Mouse (Mus musculus): ENCODE results near the gene Aox1. TPM values are rescaled to one million over a fixed set of nuclear protein-coding genes. Genes with fewer than 3 reads are reported as not detected.

The Aox1 gene
- total RNA-seq, 4 experiments from 2014 or later: 3.9 to 4.9 (median 4.6) TPM

DNA sequence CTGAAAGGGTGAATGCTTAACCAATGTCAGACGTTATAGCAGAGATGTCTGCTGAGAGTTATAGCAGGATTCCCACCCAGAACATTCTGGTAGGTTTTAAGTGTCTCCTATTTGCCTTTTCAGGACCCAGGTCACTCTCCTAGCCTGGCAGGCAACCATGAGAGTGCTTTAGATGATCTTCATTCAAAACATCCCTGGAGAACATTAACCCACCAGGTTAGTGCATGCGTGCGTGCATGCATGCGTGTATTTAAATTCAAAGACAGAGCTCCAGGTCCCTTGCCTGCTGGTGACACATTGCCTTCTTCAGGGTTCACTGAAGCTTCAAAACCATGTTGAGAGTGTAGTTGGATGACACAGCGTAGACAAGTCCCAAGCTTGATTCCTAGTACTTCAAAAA lies 35.4 kb downstream of the Aox1 start:
- DNase-seq (ENCODE audit: low spot score in 2 of 2): no peak

DNA sequence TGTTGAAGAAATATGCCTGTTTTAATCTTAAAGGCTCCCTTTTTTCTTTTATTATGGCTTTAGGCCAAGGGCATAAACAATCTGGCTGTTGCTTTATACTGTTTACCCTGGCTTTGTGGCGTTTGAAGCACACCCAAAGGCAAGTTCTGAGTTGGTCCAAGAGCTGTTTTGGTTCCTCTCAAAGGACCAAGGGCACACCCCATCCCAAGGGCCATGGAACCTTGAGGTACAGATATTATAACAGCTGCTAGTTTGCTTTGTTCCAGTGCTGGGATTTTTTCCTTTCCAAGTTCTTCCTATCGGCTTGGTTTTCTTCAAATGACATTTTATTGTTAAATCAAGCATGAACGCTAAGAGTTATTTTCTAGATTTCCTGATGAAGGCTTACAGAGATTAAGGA lies 35.9 kb downstream of the Aox1 start:
- no peak for DNase-seq (ENCODE audit: low spot score in 2 of 2)

DNA sequence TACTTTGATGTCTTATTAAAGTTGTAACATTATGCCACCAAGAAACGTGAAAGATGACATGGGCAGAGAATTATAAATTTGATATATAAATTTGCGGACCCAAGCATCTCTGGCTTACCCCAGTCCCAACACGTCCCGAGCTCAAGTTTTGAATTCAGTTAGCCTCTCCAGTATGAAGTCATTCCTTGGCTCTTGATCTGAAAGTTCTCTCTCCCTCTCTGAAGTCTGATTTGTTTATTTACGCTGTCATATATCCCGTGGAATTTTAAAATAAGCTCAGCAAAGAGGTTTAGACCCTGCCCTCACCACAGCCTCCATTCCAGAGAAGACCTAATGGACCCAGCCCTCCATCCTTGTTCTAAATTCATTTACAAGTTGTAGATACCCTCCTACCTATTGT lies 39.5 kb downstream of the Aox1 start:
- DNase-seq (ENCODE audit: low spot score in 2 of 2): no peak

DNA sequence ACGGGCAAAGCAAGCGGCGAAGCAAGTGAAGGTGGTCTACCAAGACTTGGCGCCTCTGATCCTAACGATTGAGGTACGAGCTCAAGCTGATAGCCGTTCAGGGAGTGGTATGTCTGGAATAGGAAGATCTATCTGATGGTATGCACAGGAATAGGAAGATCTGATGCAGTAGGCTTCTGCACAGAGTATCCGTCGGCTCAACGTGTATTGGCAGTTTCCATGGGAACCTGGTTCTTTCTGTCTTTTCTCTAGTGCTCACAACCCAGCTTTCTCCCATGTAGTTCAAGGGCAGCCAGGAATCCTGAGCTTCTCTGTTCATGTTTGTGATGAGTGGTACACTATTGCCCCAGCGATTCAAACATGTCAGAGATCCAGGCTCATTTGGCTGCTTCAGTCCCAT lies 40.4 kb downstream of the Aox1 start:
- no peak for DNase-seq (ENCODE audit: low spot score in 2 of 2)

DNA sequence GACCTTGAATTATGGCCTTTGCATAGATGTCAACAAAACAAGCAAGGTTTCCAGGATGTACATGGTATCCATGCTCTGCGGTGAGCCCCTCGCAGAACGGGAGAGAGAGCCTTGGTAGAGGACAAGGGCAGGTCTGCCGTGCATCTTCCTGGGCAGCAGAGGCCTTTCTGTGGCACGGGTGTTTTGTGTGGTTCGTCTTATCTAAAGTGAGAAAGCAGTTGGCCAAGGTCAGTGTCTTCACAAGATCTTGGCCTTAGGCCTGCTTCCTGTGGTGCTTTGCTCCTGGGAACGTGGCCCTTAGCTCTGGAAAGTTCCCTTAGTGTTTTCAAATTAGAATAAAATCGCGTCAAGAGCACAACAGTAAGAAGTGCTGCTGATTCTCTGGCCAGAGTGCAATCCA lies 41.3 kb downstream of the Aox1 start:
- no peak for DNase-seq (ENCODE audit: low spot score in 2 of 2)

DNA sequence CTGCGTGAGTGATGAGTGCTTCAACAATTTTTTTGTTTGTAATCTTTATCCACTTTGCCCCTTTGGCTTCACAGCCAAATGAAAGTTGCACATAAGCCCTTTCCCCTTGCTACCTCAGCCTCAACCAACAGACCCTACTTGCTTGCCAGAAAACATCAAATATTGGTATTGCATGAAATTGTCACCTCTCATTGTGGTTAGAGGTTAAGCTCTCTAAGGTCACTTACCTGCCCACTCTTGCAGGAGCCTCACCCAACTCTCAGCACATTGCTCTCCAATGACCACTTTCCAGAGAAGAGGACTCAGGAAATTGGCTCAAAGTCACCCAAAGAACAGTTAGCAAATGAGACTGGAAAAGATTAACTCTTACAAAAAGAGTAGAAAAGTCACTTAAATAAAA lies 41.8 kb downstream of the Aox1 start:
- no peak for DNase-seq (ENCODE audit: low spot score in 2 of 2)

DNA sequence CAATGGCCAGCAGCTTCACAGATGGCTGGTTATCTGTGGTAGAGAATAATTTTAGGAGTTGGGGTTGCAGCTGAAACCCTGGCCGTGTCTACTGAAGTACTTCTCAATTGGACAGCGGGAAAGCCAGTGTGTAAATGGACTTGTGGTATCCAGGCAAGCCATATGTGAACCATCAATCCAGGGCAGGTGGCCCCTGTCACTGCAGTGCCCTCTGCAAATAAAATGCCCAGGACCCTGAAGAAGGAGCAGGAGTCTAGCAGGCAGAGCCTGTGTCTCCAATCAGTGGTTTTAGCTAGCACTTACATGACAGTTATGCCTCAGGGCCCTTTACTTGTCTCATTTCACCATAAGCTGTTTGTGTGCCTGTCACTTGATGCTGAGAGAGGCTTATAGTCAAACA lies 42.7 kb downstream of the Aox1 start:
- no peak for DNase-seq (ENCODE audit: low spot score in 2 of 2)

DNA sequence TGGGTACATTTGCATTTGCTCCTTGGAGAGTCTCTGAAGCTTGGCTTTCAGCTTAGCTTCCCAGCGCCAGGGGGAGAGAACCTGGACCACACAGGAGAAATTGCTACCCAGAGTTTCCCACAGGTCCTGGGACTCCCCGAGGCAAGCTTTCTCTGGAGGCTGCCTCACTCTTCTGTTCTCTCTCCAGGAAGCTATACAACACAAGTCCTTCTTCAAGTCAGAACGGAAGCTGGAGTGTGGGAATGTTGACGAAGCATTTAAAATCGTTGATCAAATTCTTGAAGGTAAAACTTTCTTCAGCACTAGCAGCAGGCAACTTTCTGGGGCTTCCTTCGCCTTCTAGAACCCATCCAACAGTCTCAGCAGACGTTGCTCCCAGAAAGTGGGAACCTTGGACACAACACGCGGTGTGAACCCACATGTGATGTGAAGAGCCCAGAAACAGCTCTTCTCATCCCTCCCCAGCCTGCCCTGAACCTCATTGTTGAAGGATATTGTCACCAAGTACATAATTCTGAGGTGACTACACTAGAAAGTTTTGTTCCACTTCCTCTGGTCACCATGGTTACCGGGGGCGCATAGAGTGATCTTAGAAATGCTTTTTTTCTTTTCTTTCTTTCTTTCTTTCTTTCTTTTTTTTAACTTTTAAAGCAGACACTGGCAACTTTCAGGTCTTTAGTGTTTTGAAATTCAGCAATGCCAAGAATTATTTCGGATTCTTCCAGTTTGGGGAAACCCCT lies 43.4 kb downstream of the Aox1 start:
- no peak for DNase-seq (ENCODE audit: low spot score in 2 of 2)

DNA sequence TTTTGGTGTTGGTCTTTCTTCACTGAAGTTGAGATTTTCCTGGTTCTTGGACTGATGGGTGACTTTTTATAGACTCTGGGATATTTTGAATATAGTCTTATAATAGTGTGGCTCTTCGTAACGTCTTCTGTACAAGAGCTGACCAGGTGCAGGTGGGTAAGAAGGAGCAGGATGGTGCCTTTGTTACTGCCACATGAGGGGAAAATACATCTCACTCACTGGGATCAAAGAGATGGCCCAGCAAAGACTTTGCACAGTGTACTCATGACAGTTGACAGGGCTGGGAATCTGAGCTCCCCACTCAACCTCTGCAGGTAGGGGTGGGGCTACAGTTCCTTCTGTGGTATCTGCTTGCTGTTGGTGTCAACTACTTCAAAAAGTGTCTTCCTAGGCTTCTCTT lies 44.5 kb downstream of the Aox1 start:
- no peak for DNase-seq (ENCODE audit: low spot score in 2 of 2)

DNA sequence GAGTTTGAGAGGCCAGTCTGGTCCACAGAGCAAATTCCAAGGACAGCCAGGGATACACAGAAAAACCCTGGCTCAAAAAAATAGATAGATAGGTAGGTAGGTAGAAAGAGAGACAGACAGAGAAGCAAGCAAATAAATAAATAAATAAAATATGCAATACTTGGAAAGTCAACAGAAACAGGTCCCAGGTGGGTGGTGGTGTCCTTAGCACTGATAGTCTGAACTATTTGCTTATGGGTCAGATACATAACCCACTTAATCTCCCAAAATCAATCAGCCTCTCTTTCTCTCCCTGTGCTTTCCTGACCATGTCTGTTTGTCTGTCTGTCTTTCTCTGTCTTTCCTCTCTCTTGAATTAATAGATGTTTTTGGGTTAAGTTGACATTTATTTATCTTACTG lies 48.2 kb downstream of the Aox1 start:
- no peak for DNase-seq (ENCODE audit: low spot score in 2 of 2)

DNA sequence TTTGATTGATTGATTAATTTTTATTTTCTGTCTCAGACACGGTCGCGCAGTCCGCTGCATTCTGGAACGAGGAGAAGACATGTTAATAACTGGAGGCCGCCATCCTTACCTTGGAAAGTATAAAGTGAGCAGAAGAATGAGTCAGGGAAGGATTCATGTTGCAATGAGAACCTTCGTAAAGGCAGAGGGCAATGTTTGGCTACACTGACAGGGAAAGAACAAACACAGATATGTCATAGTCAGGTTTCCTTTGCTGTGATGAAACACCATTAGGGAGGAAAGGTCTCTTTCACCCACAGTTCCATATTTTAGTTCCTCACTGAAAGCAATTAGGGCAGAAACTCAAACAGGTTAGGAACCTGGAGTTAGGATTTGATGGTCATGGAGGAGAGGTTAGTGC lies 48.7 kb downstream of the Aox1 start:
- no peak for DNase-seq (ENCODE audit: low spot score in 2 of 2)

DNA sequence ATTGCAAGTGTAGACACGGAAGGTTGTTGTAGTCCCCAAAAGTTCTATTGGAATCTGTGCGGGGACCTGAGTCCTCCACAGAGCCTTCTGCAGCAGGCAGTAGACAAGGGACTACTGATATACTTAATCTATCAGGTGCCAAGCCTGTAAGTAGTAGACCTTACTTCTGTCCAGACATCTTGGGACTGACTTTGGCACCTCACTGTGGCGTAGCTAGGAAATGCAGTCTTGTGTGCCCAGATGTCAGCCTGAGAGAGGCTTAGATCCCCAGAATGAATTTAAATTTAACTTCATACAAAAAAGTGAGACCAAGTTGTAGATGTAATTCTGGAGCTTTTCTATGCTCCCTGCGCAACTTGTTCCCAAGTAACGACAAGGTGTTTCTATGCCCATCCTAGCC lies 50.0 kb downstream of the Aox1 start:
- DNase-seq (ENCODE audit: low spot score in 2 of 2): no peak

DNA sequence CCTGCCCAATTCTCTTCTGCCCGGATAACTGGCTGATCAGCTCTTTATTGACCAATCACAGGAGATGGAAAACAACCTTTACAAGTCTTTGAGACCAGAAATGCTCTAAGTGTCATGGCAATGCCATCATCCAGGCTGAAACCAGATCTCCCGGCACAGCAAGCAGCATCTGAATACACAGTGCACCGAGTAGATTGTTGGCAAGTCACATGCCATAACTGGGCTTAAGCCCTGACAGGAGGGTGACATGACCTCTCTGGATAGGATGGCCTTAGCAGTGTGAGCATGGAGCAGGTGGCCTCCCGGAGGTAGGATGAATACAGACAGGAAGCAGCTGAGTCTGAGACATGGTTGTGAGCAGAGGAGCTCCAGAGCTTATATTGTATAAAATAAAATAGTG lies 50.7 kb downstream of the Aox1 start:
- no peak for DNase-seq (ENCODE audit: low spot score in 2 of 2)

DNA sequence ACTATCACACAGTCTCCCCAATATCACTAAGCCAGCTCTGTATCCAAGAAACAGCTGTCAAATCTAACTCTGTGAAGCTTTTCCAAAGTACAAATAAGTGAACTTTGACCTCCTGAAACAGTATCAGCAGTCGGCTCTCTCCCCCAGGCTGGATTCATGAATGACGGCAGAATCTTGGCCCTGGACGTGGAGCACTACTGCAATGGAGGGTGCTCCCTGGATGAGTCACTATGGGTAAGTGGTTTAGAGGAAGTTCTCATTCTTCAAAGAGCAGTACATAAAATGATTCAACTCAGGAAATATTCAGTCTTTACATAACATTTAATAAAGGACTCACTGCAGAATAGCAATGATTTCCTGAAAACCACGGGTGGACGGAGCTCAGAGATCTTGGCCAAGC lies 51.6 kb downstream of the Aox1 start:
- no peak for DNase-seq (ENCODE audit: low spot score in 2 of 2)

DNA sequence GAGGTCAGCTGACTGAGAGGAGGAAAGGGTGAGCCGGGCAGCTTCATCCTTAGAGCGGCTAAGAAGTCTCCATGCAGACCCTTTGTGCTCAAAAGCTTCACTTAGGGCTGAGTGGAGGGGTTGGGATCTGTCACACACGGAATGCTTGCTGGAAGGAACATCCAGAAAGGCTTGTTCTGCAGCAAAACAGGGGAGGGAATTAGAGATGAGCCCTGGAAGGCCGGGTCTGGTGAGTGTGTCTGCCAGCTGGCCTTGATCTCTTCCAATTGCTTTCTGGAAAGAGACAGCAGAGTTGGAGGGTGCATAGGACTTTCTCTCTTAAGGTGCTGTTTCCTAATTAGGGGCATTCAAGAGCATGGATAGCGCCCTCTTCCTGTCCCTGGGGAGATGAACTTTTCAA lies 59.6 kb downstream of the Aox1 start:
- DNase-seq (ENCODE audit: low spot score in 2 of 2): no peak

DNA sequence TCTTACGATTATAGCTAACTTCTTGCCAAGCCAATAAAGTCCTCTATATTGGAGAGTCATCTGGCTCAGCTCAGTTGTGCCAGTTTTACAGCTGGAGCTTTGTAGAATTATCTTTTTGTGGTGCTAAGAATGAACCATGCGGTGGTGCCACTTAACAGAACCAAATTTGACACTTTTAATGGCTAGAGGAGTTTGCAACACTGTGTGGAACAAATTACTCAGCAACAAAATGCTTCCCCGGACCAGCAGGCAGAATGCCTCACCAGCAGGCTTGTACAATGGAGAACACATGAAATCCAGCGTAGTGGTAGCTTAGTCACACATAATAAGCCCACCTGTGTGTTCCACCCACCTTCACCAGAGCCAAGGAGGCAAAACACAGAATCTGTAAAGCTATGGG lies 60.5 kb downstream of the Aox1 start:
- peak in 1 of 2 experiments; percentile 24 for DNase-seq (ENCODE audit: low spot score in 2 of 2)

DNA sequence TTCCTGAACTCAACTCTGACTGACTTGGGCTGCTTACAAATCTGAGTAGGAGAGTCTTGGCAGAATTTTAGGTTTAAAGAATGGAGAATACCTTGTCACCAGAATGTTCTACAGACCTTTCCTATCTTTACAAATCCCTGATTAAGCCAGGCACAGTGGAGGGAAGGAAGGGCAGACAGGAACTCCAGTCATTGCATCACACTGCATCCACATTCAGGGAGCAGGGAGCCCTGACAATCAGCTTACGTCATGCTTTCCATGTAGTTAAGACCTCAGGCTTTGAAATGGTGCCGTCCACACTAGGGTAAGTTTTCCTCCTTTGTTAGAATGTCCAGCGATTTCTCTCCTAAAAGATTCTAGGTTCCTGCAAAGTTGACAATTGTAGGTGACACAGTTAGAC lies 61.5 kb downstream of the Aox1 start:
- DNase-seq (ENCODE audit: low spot score in 2 of 2): no peak

DNA sequence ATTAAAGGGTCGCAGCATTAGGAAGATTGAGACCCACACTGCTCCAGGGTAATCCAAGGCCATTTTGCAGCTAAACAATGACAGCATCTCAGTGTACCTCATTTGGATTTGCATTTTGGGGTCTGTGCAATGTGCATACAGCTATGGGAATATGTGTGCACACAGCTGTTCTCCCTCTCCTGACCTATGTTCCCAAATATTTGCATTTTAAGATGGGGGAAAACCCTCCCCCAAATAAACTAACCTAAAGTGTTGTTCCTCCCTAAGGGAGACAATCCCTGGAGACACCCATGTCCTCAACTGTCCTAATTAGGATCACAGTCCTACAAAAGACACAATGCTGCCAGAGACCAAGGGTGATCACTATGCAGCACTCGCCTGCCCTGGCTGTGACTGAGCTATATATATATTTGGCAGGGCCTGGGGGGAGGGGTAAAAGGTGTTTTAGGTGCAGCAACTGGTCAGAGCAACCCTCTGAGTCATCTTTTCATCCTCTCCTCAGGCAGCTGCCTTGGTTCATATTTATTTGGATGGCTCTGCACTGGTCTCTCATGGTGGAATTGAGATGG lies 62.3 kb downstream of the Aox1 start:
- DNase-seq (ENCODE audit: low spot score in 2 of 2): no peak

DNA sequence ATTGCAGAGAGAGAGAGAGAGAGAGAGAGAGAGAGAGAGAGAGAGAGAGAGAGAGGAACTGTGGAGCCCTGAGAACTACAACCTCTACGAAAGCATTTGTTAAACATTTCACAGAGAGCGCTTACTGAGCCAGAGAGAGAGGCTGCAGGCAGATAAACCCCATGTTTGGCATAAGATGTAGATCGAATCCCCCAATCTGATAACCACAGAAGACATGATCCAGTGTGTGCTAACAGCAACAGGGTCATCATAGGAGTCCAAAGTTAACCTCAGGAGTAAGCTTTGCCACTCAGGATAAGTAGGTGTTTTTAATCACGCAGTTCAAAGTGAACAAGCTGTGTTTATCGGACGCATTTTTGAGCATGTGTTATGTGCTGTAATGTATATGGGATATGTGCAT lies 67.6 kb downstream of the Aox1 start:
- no peak for DNase-seq (ENCODE audit: low spot score in 2 of 2)

DNA sequence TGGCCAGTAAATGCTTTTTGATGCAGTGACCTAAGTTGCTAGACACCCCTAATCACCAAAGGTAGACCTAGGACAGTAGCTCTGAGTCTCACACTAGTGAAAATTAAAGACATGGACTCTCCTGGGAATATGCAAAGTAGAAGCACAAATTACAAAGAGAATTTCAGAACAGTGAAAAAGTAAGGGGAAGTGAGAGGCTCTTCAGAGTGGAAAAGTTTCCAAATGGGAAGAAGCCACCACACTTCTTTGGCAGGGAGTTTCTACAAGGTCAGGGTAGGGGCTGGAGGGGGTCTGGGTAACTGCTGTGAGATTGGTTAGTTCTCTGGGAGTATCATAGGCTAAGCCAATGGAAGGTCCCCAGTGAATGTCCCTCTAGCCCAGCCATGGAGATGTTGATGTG lies 69.4 kb downstream of the Aox1 start:
- no peak for DNase-seq (ENCODE audit: low spot score in 2 of 2)

DNA sequence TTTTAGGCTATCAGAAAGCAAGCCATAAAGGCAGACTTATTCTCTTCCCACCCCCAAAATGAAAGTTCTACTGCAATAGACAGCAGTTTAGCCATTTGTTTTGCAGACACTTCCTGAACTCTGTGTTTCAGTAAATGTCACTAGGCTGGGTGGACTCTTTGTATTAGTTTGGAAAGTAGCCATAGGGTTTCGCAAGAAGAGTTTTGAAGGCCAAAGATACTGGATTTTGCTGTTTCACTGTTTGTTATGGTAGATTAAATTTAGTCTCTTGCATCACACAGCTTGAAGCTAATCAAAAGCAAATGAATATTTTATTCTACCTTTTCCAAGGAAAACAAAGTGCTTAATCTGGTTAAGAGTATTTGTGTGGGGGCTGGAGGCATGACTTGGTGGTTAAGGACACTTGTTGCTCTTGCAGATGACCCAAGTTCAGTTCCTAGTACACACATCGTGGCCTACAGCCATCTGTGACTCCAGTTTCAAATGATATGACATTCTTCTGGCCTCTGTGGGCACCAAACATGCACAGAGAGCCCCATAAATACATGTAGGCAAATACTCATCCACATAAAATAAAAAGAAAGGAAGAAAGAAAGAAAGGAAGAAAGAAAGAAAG lies 71.9 kb downstream of the Aox1 start:
- no peak for DNase-seq (ENCODE audit: low spot score in 2 of 2)

DNA sequence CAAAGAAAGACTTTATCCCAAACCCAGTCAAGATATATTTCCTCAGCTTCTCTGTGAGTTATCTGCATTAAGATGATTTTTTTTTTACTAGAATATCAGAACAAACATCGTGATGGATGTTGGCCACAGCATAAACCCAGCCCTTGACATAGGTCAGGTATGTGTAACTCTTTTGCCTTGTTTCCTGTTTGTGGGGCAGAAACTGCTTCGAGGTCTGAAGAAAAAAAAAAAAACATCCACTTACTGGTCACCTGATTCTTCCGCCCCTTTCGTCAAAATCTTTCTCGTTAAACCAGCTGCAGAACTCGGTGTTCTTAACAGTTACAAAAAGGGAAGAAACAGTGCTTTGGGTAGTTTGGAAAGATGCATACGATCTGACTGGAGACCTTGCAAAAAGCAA lies 72.8 kb downstream of the Aox1 start:
- no peak for DNase-seq (ENCODE audit: low spot score in 2 of 2)

DNA sequence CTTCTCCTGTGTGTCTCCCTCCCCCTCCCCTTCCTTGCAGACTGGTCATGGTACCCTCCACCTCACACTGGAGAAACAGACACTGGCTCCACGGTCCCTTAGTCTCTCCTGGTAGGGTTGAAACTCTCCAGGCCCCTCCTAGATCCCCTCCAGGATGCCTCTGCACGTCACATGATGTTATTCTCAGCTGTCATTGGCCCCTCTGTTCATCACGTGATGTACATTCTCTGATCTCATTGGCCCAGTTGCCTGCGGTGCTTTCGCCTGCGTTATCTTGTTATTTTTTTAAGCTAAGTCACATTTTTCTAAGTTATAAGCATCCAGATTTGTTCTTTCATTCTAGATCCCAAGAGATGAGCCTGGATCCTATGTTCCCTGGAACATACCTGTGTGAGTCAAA lies 76.0 kb downstream of the Aox1 start:
- no peak for DNase-seq (ENCODE audit: low spot score in 2 of 2)
